Mouse (Mus musculus): ENCODE measurements around the gene Trim41. TPM values are rescaled to one million over a fixed set of nuclear protein-coding genes. Genes with fewer than 3 reads are reported as not detected.
"Not testable (repeated sequence)": the region's sequence is repeated elsewhere in the genome, so short reads cannot be mapped to it uniquely, and the experiment has no call there.

The Trim41 gene
- polyA plus RNA-seq, 1 experiment from 2014 or later = 7.1 TPM

- H3K36me3 ChIP-seq; H3K4me1 ChIP-seq; H3K9ac ChIP-seq; H3K27ac ChIP-seq; H3K9me3 ChIP-seq (replicated peaks); H3K4me2 ChIP-seq (replicated peaks); ATAC-seq (ENCODE audit: low FRiP score); H3K4me3 ChIP-seq: not testable (repeated sequence)
- 87% methylated on average over 2 of the region's 2 CpGs for WGBS
- H3K27me3 ChIP-seq = peaks cover 28% of the 10 kb centered on the region
Observed at GRCm38 (mm10) chr11:48846362-48846761, 29.2 kb upstream of the Trim41 start.

DNA sequence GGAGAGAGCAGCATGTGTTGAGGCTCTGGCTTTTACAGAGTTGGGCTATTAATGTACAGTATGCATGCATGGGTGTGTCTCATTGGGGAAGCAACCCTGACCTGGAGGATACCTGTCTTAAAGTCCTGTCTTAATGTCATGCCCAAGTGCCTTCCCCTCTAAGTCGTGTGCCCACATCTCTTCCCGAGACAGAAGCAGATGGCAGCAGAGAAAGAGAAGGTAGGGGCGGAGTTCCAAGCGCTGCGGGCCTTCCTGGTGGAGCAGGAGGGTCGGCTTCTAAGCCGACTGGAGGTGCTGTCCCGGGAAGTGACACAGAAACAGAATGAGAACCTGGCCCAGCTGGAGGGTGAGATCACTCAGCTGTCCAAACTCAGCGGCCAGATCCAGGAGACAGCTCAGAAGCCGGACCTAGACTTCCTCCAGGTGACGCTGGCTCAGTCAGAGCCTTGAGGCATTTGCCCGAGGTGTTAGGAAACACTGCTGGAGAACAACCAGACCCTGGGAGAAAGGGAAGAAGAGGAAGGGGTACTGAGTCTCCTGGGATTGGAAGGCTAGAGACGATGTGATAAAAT, 28.2 kb upstream of the Trim41 start:
- H3K4me1 ChIP-seq = no peaks in the 10 kb centered on the region
- 37% methylated on average over 13 of the region's 13 CpGs for WGBS
- peaks cover 30% of the 10 kb centered on the region for H3K27me3 ChIP-seq

GRCm38 (mm10) chr11:48844309-48844708, 27.2 kb upstream of the Trim41 start:
- 65% methylated on average over 6 of the region's 6 CpGs for WGBS
- H3K27ac ChIP-seq = no peak overlapping the region

More for the DNA sequence above, 28.2 kb upstream of the Trim41 start:
- Histone ChIP-seq H3K4me2 (replicated peaks) (no peak overlapping the region), H3K9ac (no peak overlapping the region), H3K4me3 (no peak overlapping the region), H3K9me3 (replicated peaks) (no peaks in the 10 kb centered on the region), H3K36me3 (no peaks in the 10 kb centered on the region), H3K27ac (no peak overlapping the region)
- no peak for ATAC-seq (ENCODE audit: low FRiP score)

GRCm38 (mm10) chr11:48843202-48843601, 26.0 kb upstream of the Trim41 start:
- Histone ChIP-seq H3K27me3 (peaks cover 30% of the 10 kb centered on the region), H3K4me3 (no peak overlapping the region), H3K4me2 (replicated peaks) (no peak overlapping the region), H3K9ac (no peak overlapping the region), H3K27ac (no peak overlapping the region), H3K4me1 (peaks cover 6% of the 10 kb centered on the region), H3K9me3 (replicated peaks) (no peaks in the 10 kb centered on the region), H3K36me3 (no peaks in the 10 kb centered on the region)
- WGBS = 76% methylated on average over 11 of the region's 11 CpGs
- ATAC-seq (ENCODE audit: low FRiP score) = no peak

More at GRCm38 (mm10) chr11:48844309-48844708, 27.2 kb upstream of the Trim41 start:
- H3K9ac ChIP-seq = no peak overlapping the region
- ATAC-seq (ENCODE audit: low FRiP score) = no peak
- peaks cover 34% of the 10 kb centered on the region for H3K27me3 ChIP-seq
- H3K4me1 ChIP-seq = no peaks in the 10 kb centered on the region
- no peaks in the 10 kb centered on the region for H3K36me3 ChIP-seq
- no peaks in the 10 kb centered on the region for H3K9me3 ChIP-seq (replicated peaks)
- H3K4me2 ChIP-seq (replicated peaks) = no peak overlapping the region
- no peak overlapping the region for H3K4me3 ChIP-seq

GRCm38 (mm10) chr11:48842378-48842792, 25.2 kb upstream of the Trim41 start:
- Histone ChIP-seq H3K4me3 (no peak overlapping the region), H3K9me3 (replicated peaks) (no peaks in the 10 kb centered on the region), H3K4me2 (replicated peaks) (no peak overlapping the region), H3K9ac (no peak overlapping the region), H3K36me3 (no peaks in the 10 kb centered on the region), H3K27me3 (peaks cover 30% of the 10 kb centered on the region), H3K4me1 (peaks cover 8% of the 10 kb centered on the region), H3K27ac (no peak overlapping the region)
- 86% methylated on average over 4 of the region's 4 CpGs for WGBS
- no peak for ATAC-seq (ENCODE audit: low FRiP score)

GRCm38 (mm10) chr11:48841213-48841612, 24.1 kb upstream of the Trim41 start:
- Histone ChIP-seq H3K9me3 (replicated peaks) (no peaks in the 10 kb centered on the region), H3K4me1 (peaks cover 13% of the 10 kb centered on the region), H3K27me3 (peaks cover 40% of the 10 kb centered on the region), H3K27ac (no peak overlapping the region), H3K4me2 (replicated peaks) (no peak overlapping the region), H3K4me3 (no peak overlapping the region), H3K36me3 (no peaks in the 10 kb centered on the region), H3K9ac (no peak overlapping the region)
- ATAC-seq (ENCODE audit: low FRiP score) = no peak
- WGBS = 91% methylated on average over 5 of the region's 5 CpGs

DNA sequence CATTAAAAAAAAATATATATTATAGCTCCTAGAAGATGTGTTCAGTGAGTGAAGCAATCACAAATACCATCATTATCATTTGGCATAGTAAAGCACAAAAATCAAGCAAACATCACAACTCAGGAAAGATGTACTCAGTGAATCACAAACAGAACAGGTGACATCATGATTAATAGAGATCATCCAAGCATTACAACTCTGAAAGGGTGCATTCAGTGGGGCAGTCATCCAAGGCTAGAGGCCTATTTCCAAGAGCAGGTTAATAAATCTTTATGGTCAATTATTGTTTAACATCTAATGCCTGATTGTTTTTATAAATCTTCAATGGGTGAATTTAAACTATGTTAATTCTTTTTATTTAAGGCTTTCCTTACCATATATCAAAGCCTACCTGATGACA, 23.7 kb upstream of the Trim41 start:
- no peaks in the 10 kb centered on the region for H3K36me3 ChIP-seq
- H3K4me3 ChIP-seq = no peak overlapping the region
- ATAC-seq (ENCODE audit: low FRiP score) = no peak
- H3K27ac ChIP-seq = no peak overlapping the region
- no peak overlapping the region for H3K9ac ChIP-seq
- H3K4me1 ChIP-seq = peaks cover 13% of the 10 kb centered on the region
- no peaks in the 10 kb centered on the region for H3K9me3 ChIP-seq (replicated peaks)
- H3K4me2 ChIP-seq (replicated peaks) = no peak overlapping the region
- H3K27me3 ChIP-seq = peaks cover 39% of the 10 kb centered on the region

DNA sequence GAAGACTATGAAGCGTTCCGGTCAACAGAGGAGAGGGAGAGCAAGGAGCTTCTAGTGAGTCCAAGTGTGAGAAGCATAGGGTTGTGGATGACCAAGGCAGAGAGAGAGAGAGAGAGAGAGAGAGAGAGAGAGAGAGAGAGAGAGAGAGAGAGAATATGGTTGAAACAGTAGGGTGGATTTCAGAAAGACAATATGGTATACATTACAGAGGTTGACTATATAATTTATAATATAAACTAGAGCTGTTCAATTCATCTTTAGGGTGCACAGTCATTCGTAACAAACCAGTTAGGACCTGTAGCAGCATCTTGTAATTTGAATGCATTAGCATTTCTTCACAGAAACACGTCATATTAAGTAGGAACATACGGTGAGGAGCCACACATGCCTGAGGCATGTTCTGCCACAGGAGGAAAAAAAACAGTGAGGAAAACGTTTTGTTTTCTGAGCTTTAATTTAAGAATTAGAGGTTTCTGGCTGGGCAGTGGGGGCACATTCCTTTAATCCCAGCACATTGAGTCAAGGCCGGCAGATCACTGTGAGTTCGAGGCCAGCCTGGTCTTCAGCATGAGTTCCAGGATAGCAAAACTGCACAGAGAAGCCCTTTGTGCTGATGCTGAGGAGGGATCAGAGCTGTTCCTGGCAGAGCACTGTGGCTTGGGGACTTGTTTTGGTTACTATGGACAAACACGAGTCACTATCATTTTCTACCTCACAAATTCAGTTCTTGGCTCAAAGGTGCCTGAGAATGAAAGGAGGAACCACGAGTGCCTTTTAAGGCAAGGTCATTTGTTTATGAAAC, 21.9 kb upstream of the Trim41 start:
- WGBS = 76% methylated on average over 10 of the region's 10 CpGs
- Histone ChIP-seq H3K9ac (no peak overlapping the region), H3K9me3 (replicated peaks) (no peaks in the 10 kb centered on the region), H3K4me3 (no peak overlapping the region), H3K4me2 (replicated peaks) (peak overlapping the region; percentile 90; the same call in 1 of the 2 replicates), H3K27me3 (peaks cover 40% of the 10 kb centered on the region), H3K36me3 (no peaks in the 10 kb centered on the region), H3K4me1 (peaks cover 13% of the 10 kb centered on the region), H3K27ac (no peak overlapping the region)
- ATAC-seq (ENCODE audit: low FRiP score) = no peak

GRCm38 (mm10) chr11:48838181-48838797, 21.1 kb upstream of the Trim41 start:
- peak; percentile 14; the same call in 1 of the 2 replicates for ATAC-seq (ENCODE audit: low FRiP score)

DNA sequence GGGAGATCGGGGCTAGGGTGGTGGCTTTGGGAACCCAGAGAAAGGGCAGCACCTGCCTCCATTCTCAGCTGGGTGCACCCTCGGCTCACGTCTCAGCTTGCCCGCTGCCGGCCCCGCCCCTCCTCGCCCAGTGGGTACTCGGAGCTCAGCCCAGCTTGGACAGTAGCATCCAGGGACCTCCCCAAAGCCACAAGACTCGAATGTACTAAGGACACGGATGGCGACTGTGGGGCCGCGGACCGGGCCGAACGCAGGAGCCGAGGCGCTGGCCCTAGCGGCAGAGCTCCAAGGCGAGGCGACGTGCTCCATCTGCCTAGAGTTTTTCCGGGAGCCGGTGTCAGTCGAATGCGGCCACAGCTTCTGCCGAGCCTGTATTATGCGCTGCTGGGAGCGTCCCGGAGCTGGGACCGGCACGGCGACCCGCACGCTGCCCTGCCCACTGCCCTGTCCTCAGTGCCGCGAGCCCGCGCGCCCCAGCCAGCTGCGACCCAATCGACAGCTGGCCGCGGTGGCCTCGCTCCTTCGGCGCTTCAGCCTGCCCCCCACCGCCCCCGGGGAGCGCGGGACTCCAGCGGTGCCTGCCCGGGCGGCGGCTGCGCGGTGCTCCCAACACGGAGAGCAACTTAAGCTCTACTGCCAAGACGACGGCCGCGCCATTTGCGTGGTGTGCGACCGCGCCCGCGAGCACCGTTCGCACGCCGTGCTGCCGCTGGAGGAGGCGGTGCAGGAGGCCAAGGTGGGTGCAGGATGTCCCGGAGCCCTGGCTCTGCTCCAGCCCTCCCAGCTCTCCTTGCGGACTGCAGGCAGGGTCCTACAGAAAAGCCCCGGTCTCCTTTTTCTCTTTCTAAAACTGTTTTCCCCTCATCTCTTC, 20.4 kb upstream of the Trim41 start:
- peak; percentile 49 for ATAC-seq (ENCODE audit: low FRiP score)
- Histone ChIP-seq H3K4me1 (peaks cover 13% of the 10 kb centered on the region), H3K9me3 (replicated peaks) (no peaks in the 10 kb centered on the region), H3K36me3 (no peaks in the 10 kb centered on the region), H3K9ac (peak overlapping the region; percentile 75), H3K4me2 (replicated peaks) (peak overlapping the region; percentile 90), H3K27ac (no peak overlapping the region), H3K27me3 (peaks cover 36% of the 10 kb centered on the region), H3K4me3 (peak overlapping the region; percentile 86)
- under 1% methylated on average over 64 of the region's 77 CpGs for WGBS

More at GRCm38 (mm10) chr11:48838181-48838797, 21.1 kb upstream of the Trim41 start:
- peaks cover 13% of the 10 kb centered on the region for H3K4me1 ChIP-seq
- H3K9ac ChIP-seq = peak overlapping the region; percentile 75
- H3K27ac ChIP-seq = no peak overlapping the region
- H3K4me2 ChIP-seq (replicated peaks) = peak overlapping the region; percentile 90
- no peaks in the 10 kb centered on the region for H3K9me3 ChIP-seq (replicated peaks)
- H3K4me3 ChIP-seq = peak overlapping the region; percentile 86
- H3K27me3 ChIP-seq = peaks cover 40% of the 10 kb centered on the region
- H3K36me3 ChIP-seq = no peaks in the 10 kb centered on the region
- WGBS = 3% methylated on average over 16 of the region's 16 CpGs

GRCm38 (mm10) chr11:48836990-48837309, 19.8 kb upstream of the Trim41 start:
- Histone ChIP-seq H3K36me3 (no peaks in the 10 kb centered on the region), H3K4me1 (peaks cover 13% of the 10 kb centered on the region), H3K9ac (peak overlapping the region; percentile 75), H3K27ac (no peak overlapping the region), H3K9me3 (replicated peaks) (no peaks in the 10 kb centered on the region), H3K4me2 (replicated peaks) (peak overlapping the region; percentile 90), H3K27me3 (peaks cover 35% of the 10 kb centered on the region), H3K4me3 (peak overlapping the region; percentile 86)
- no peak for ATAC-seq (ENCODE audit: low FRiP score)
- 7% methylated on average over 11 of the region's 11 CpGs for WGBS

GRCm38 (mm10) chr11:48835923-48836322, 18.8 kb upstream of the Trim41 start:
- Histone ChIP-seq H3K36me3 (no peaks in the 10 kb centered on the region), H3K9ac (no peak overlapping the region), H3K4me1 (peaks cover 13% of the 10 kb centered on the region), H3K4me2 (replicated peaks) (no peak overlapping the region), H3K9me3 (replicated peaks) (no peaks in the 10 kb centered on the region), H3K27me3 (peaks cover 35% of the 10 kb centered on the region), H3K4me3 (no peak overlapping the region), H3K27ac (no peak overlapping the region)
- 75% methylated on average over 6 of the region's 6 CpGs for WGBS
- no peak for ATAC-seq (ENCODE audit: low FRiP score)
